Mouse (Mus musculus) small intestine, adult 2 months (tissue): ENCODE results near the gene Olfr1427.

Experiments
- CTCF ChIP-seq: fragments of 200-500 bp; IDR thresholded peaks from 2 replicates; pipeline ENCODE4 v1.5.1; 2012; ENCODE audit warnings: low read depth, mild to moderate bottlenecking, control low read depth, inconsistent platforms, low read length, moderate library complexity, mixed read lengths; ENCODE audit not compliant: insufficient replicate concordance, insufficient read length; ENCODE audit errors: extremely low read depth
- POLR2A ChIP-seq: fragments of 200-500 bp; IDR thresholded peaks from 2 replicates; pipeline ENCODE4 v1.6.1; 2012; ENCODE audit warnings: low read depth, mild to moderate bottlenecking, control low read depth, inconsistent platforms, low read length, moderate library complexity

- TF ChIP-seq CTCF = no peak
- no peak for TF ChIP-seq POLR2A
Observed at GRCm38 (mm10) chr19:12103234-12103633, at the start of gene Olfr1427.
